Mouse (Mus musculus): ENCODE data around the gene Bud31. TPM values are rescaled to one million over a fixed set of nuclear protein-coding genes. Genes with fewer than 3 reads are reported as not detected.
"Not testable (repeated sequence)": the region's sequence is repeated elsewhere in the genome, so short reads cannot be mapped to it uniquely, and the experiment has no call there.

The Bud31 gene
- 140 and 151 TPM in 2 replicates for polyA plus RNA-seq (2016; fragmentation: Nextera tagmentation; extraction: Ambion mirVana)

DNA sequence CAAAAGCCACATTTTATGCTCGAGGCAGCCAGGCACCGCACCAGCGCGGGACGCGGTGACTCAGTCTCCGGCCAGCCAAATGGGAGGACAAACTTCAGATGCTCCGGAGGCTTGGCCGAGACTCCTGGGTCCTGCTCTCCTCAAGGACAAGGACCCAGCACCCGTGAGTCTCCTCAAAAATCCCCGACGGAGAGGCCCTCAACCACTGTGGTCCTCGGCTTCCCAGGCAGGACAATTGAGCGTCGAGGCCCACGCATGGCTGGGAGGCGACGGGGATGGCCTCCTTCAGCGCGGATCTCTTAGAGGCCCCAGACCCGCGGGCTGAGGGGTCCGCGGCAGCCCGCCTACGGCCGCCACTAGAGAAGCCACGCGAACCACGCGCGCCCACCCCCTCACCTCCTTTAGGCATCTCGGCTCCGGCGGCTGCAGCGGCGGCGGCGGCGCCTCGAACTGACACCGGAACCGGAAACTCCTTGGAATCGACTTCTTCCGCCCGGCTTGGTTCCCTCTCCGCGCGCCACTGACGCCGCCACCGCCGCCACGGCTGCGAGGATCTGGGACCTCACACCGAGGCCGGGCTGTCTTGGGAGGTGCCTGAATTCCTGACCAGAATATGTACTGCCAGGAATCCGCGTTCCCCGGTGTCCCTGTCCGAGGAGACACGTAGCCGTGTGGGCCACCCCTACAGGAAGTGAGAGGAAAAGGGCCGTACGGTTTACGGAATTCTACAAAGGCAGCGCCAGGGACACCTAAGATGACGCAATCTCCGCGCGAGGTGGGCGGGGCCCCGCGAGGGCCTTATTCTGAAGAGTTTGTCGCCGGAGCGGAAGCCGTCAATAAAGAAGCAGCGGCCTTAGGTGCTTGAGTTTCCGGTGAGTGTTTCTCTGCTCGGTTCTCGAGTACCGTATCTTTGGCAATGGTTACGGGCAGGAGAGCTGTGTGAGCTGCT, at the start of gene Bud31, which contains the start of gene Pdap1:
TSS of gene Bud31 (plus strand) at position 792 of the 949 bp plus-strand sequence.
TSS of gene Pdap1 (minus strand) at position 668 of the 949 bp plus-strand sequence.
- H3K4me1 ChIP-seq (replicated peaks): peaks cover 26% of the 10 kb centered on the region
- ATAC-seq (ENCODE audit: insufficient number of reproducible peaks, low FRiP score): peak; percentile 93

GRCm38 (mm10) chr5:145096195-145096594, 44.0 kb upstream of the Bud31 start:
- Histone ChIP-seq H3K4me2 (no peak overlapping the region), H3K27ac (ENCODE audit: poor library complexity, severe bottlenecking) (no peak overlapping the region), H3K9me3 (replicated peaks) (no peaks in the 10 kb centered on the region), H3K4me1 (replicated peaks) (no peaks in the 10 kb centered on the region), H3K36me3 (peaks cover 90% of the 10 kb centered on the region), H3K4me3 (no peak overlapping the region), H3K27me3 (replicated peaks) (no peaks in the 10 kb centered on the region), H3K9ac (no peak overlapping the region)
- no peak for ATAC-seq (ENCODE audit: insufficient number of reproducible peaks, low FRiP score)
- 79% methylated on average over 4 of the region's 4 CpGs for WGBS

More for the DNA sequence above, at the start of gene Bud31, which contains the start of gene Pdap1:
- Histone ChIP-seq H3K4me3 (peak within 1 kb of the TSS; percentile 80), H3K9me3 (replicated peaks) (no peaks in the 10 kb centered on the region), H3K36me3 (peaks cover 52% of the 10 kb centered on the region), H3K4me2 (peak within 1 kb of the TSS; percentile 96), H3K9ac (peak within 1 kb of the TSS; percentile 94), H3K27ac (ENCODE audit: poor library complexity, severe bottlenecking) (peak within 1 kb of the TSS; percentile 83), H3K27me3 (replicated peaks) (no peaks in the 10 kb centered on the region)
- WGBS: under 1% methylated on average over 84 of the region's 84 CpGs

DNA sequence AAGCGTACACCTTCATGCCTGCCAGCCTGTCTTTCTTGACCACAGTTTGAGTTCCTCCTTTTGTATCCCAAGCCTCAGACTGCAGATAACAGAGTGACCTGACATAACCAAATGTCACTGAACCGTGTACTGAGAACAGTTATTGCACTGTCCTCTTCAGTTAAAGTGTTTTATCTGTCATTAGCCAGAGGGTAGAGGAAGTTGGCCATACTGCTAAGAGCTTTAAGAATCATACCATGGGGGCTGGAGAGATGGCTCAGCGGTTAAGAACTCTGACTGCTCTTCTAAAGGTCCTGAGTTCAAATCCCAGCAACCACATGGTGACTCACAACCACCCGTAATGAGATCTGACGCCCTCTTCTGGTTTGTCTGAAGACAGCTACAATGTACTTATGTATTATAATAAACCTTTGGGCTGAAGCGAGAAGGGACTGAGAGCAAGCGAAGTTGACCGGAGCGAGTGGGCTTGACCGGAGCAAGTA, 41.8 kb upstream of the Bud31 start:
- Histone ChIP-seq H3K27me3 (replicated peaks) (no peaks in the 10 kb centered on the region), H3K36me3 (peaks cover 91% of the 10 kb centered on the region), H3K4me1 (replicated peaks) (no peaks in the 10 kb centered on the region), H3K4me2 (no peak overlapping the region), H3K9ac (no peak overlapping the region), H3K9me3 (replicated peaks) (no peaks in the 10 kb centered on the region; the same call in 1 of the 2 replicates), H3K27ac (ENCODE audit: poor library complexity, severe bottlenecking) (no peak overlapping the region), H3K4me3 (no peak overlapping the region)
- no peak for ATAC-seq (ENCODE audit: insufficient number of reproducible peaks, low FRiP score)
- WGBS: 89% methylated on average over 10 of the region's 10 CpGs

DNA sequence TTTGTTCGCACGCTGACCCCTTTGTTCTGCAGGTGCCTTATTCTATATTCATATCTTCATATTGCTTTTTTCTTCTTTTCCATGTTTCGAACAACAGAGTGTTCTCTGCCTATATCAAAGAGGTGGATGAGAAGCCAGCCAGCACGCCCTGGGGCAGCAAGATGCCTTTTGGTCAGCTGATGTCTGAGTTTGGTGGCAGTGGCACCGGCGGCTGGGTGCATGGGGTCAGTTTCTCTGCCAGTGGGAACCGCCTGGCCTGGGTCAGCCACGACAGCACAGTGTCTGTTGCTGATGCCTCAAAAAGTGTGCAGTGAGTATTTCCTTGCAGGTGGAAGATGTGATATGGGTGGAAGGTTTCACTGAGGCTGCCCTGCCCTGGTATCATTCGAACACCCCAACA, 39.2 kb upstream of the Bud31 start:
- no peaks in the 10 kb centered on the region; the same call in 1 of the 2 replicates for H3K9me3 ChIP-seq (replicated peaks)
- H3K4me2 ChIP-seq: no peak overlapping the region
- peaks cover 94% of the 10 kb centered on the region for H3K36me3 ChIP-seq
- H3K9ac ChIP-seq: no peak overlapping the region
- H3K27ac ChIP-seq (ENCODE audit: poor library complexity, severe bottlenecking): no peak overlapping the region
- H3K27me3 ChIP-seq (replicated peaks): no peaks in the 10 kb centered on the region
- no peaks in the 10 kb centered on the region for H3K4me1 ChIP-seq (replicated peaks)
- H3K4me3 ChIP-seq: no peak overlapping the region
- ATAC-seq (ENCODE audit: insufficient number of reproducible peaks, low FRiP score): no peak
- 96% methylated on average over 9 of the region's 9 CpGs for WGBS

- H3K4me1 ChIP-seq (replicated peaks); H3K27me3 ChIP-seq (replicated peaks); H3K9ac ChIP-seq; ATAC-seq (ENCODE audit: insufficient number of reproducible peaks, low FRiP score); H3K4me2 ChIP-seq; H3K27ac ChIP-seq (ENCODE audit: poor library complexity, severe bottlenecking); H3K4me3 ChIP-seq; H3K9me3 ChIP-seq (replicated peaks): not testable (repeated sequence)
- WGBS: 96% methylated on average over 11 of the region's 11 CpGs
- peaks cover 94% of the 10 kb centered on the region for H3K36me3 ChIP-seq
Observed at GRCm38 (mm10) chr5:145101451-145101850, 38.7 kb upstream of the Bud31 start.

GRCm38 (mm10) chr5:145102706-145103105, 37.5 kb upstream of the Bud31 start:
- ATAC-seq (ENCODE audit: insufficient number of reproducible peaks, low FRiP score): no peak
- 69% methylated on average over 4 of the region's 4 CpGs for WGBS
- Histone ChIP-seq H3K4me2 (no peak overlapping the region), H3K4me1 (replicated peaks) (no peaks in the 10 kb centered on the region), H3K27ac (ENCODE audit: poor library complexity, severe bottlenecking) (no peak overlapping the region), H3K9ac (no peak overlapping the region), H3K4me3 (no peak overlapping the region), H3K9me3 (replicated peaks) (no peaks in the 10 kb centered on the region; the same call in 1 of the 2 replicates), H3K27me3 (replicated peaks) (no peaks in the 10 kb centered on the region), H3K36me3 (peaks cover 95% of the 10 kb centered on the region)

GRCm38 (mm10) chr5:145104328-145104727, 35.8 kb upstream of the Bud31 start:
- WGBS: 83% methylated on average over 9 of the region's 9 CpGs
- ATAC-seq (ENCODE audit: insufficient number of reproducible peaks, low FRiP score): no peak

GRCm38 (mm10) chr5:145105694-145106275, 34.4 kb upstream of the Bud31 start:
- Histone ChIP-seq H3K9ac (no peak overlapping the region), H3K4me1 (replicated peaks) (no peaks in the 10 kb centered on the region), H3K27me3 (replicated peaks) (no peaks in the 10 kb centered on the region), H3K36me3 (peaks cover 97% of the 10 kb centered on the region), H3K27ac (ENCODE audit: poor library complexity, severe bottlenecking) (no peak overlapping the region), H3K4me2 (no peak overlapping the region), H3K4me3 (no peak overlapping the region), H3K9me3 (replicated peaks) (no peaks in the 10 kb centered on the region; the same call in 1 of the 2 replicates)
- ATAC-seq (ENCODE audit: insufficient number of reproducible peaks, low FRiP score): no peak
- 88% methylated on average over 9 of the region's 9 CpGs for WGBS

More at GRCm38 (mm10) chr5:145104328-145104727, 35.8 kb upstream of the Bud31 start:
- Histone ChIP-seq H3K36me3 (peaks cover 97% of the 10 kb centered on the region), H3K9ac (no peak overlapping the region), H3K4me1 (replicated peaks) (no peaks in the 10 kb centered on the region), H3K27ac (ENCODE audit: poor library complexity, severe bottlenecking) (no peak overlapping the region), H3K27me3 (replicated peaks) (no peaks in the 10 kb centered on the region), H3K4me2 (no peak overlapping the region), H3K9me3 (replicated peaks) (no peaks in the 10 kb centered on the region; the same call in 1 of the 2 replicates), H3K4me3 (no peak overlapping the region)

GRCm38 (mm10) chr5:145110401-145110800, 29.8 kb upstream of the Bud31 start:
- Histone ChIP-seq H3K4me2 (no peak overlapping the region), H3K9me3 (replicated peaks) (no peaks in the 10 kb centered on the region), H3K4me3 (no peak overlapping the region), H3K4me1 (replicated peaks) (peaks cover 6% of the 10 kb centered on the region), H3K36me3 (peaks cover 53% of the 10 kb centered on the region), H3K27me3 (replicated peaks) (no peaks in the 10 kb centered on the region), H3K27ac (ENCODE audit: poor library complexity, severe bottlenecking) (no peak overlapping the region), H3K9ac (no peak overlapping the region)
- ATAC-seq (ENCODE audit: insufficient number of reproducible peaks, low FRiP score): no peak
- WGBS: 82% methylated on average over 6 of the region's 6 CpGs

GRCm38 (mm10) chr5:145112566-145112965, 27.6 kb upstream of the Bud31 start:
- H3K9me3 ChIP-seq (replicated peaks): no peaks in the 10 kb centered on the region
- H3K4me3 ChIP-seq: no peak overlapping the region
- no peaks in the 10 kb centered on the region for H3K27me3 ChIP-seq (replicated peaks)
- peaks cover 34% of the 10 kb centered on the region for H3K36me3 ChIP-seq
- no peak overlapping the region for H3K4me2 ChIP-seq
- no peak overlapping the region for H3K27ac ChIP-seq (ENCODE audit: poor library complexity, severe bottlenecking)
- H3K9ac ChIP-seq: no peak overlapping the region
- H3K4me1 ChIP-seq (replicated peaks): peaks cover 15% of the 10 kb centered on the region
- WGBS: 79% methylated on average over 8 of the region's 8 CpGs
- ATAC-seq (ENCODE audit: insufficient number of reproducible peaks, low FRiP score): no peak

DNA sequence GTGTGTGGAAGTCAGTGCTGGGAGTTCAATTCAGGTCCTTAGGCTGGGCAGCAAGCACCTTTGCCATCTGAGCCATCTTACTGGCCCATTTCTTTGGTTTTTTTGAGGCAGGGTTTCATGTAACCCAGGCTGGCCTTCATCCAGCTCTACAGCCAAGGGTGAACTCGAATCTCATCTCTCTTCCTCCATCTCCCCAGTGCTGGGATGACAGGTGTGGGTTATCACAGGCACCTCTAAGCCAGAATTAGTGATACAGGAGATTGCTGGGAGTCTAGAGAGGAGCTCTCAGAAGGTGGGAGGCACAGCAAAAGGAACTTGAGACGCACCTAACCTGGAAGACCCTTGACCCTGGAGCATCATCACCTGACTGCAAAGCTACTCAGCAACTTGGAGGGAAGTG, 26.7 kb upstream of the Bud31 start:
- peaks cover 15% of the 10 kb centered on the region for H3K4me1 ChIP-seq (replicated peaks)
- peak overlapping the region; percentile 85 for H3K4me2 ChIP-seq
- no peaks in the 10 kb centered on the region for H3K27me3 ChIP-seq (replicated peaks)
- peaks cover 29% of the 10 kb centered on the region for H3K36me3 ChIP-seq
- 37% methylated on average over 2 of the region's 2 CpGs for WGBS
- no peak overlapping the region for H3K27ac ChIP-seq (ENCODE audit: poor library complexity, severe bottlenecking)
- ATAC-seq (ENCODE audit: insufficient number of reproducible peaks, low FRiP score): no peak
- H3K9ac ChIP-seq: peak overlapping the region; percentile 87; the same call in 1 of the 2 replicates
- no peaks in the 10 kb centered on the region for H3K9me3 ChIP-seq (replicated peaks)
- peak overlapping the region; percentile 86 for H3K4me3 ChIP-seq
